Mouse (Mus musculus): ENCODE results near the gene Dusp12. TPM values are rescaled to one million over a fixed set of nuclear protein-coding genes. Genes with fewer than 3 reads are reported as not detected.

Dusp12 gene
- polyA plus RNA-seq, 1 experiment from 2014 or later = 23.8 TPM

DNA sequence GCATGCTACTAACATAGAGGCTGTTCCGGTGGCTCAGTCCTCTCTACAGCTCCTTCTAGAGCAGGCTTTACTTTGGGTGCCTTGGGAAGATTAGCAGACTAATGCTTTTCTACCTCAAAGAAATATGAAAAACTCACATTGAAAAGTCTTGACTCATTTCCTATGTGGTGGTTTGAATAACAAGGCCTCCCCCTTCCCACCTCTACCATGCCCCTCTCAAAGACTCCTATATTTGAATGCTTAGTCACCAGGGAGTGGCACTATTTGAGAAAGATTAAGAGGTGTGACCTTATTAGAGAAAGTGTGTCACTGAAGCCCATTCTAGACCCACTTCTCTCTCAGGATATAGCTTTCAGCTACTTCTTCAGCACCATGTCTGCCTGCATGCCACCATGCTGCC lies 55.6 kb downstream of the Dusp12 start:
- H3K36me3 ChIP-seq = peaks cover 42% of the 10 kb centered on the region
- H3K4me3 ChIP-seq (replicated peaks) = no peak overlapping the region
- DNase-seq = no peak
- 0 out of 2 replicates have a peak, but pooled peaks cover 3% of the 10 kb centered on the region for H3K4me1 ChIP-seq (replicated peaks)
- no peak for ATAC-seq (ENCODE audit: low read depth)
- 86% methylated on average over 1 of the region's 1 CpGs for WGBS (ENCODE audit: insufficient replicate concordance)
- H3K9me3 ChIP-seq (replicated peaks) = no peaks in the 10 kb centered on the region
- no peak overlapping the region for H3K27ac ChIP-seq
- no peak overlapping the region for H3K9ac ChIP-seq
- H3K4me2 ChIP-seq = no peak overlapping the region
- no peaks in the 10 kb centered on the region for H3K27me3 ChIP-seq

DNA sequence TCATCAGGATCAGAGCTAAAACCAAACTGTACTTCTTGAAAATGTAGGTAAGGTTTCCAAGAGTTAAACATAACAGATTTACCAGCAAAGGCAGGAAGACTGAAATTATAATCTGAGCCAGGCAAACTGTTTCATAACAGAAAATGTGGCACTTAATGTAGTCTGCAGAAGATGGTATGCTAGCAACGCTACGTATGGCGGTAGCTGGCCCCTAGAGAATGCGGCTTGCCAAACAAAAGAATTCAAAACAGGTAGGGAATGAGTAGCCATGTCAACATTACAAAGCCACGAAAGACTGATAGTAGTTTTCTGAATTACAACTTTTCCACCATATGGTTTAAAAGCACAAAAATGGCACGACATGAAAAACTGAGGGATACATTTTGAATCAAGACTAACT lies 56.0 kb downstream of the Dusp12 start:
- Histone ChIP-seq H3K36me3 (peaks cover 38% of the 10 kb centered on the region), H3K4me3 (replicated peaks) (no peak overlapping the region), H3K4me1 (replicated peaks) (0 out of 2 replicates have a peak, but pooled peaks cover 3% of the 10 kb centered on the region), H3K9me3 (replicated peaks) (no peaks in the 10 kb centered on the region), H3K9ac (no peak overlapping the region), H3K27me3 (no peaks in the 10 kb centered on the region), H3K27ac (no peak overlapping the region), H3K4me2 (no peak overlapping the region)
- no peak for DNase-seq
- WGBS (ENCODE audit: insufficient replicate concordance) = 89% methylated on average over 6 of the region's 6 CpGs
- no peak for ATAC-seq (ENCODE audit: low read depth)

Other genes with a start within 250 kb of the Dusp12 start
- gene Olfml2b, start 241.0 kb downstream of the Dusp12 start, polyA plus RNA-seq (2015; fragmentation: Nextera tagmentation; extraction: Ambion mirVana) = 1.3 and 1.8 TPM in 2 replicates
- 6.1 and 7.9 TPM in 2 replicates for gene Atf6, start 17.8 kb downstream of the Dusp12 start, polyA plus RNA-seq (2015; fragmentation: Nextera tagmentation; extraction: Ambion mirVana)
- gene Gm26620, start 475 bp downstream of the Dusp12 start, polyA plus RNA-seq (2015; fragmentation: Nextera tagmentation; extraction: Ambion mirVana) = 0.24 and 0.44 TPM in 2 replicates
- gene Fcrlb, start 27.4 kb upstream of the Dusp12 start, polyA plus RNA-seq (2015; fragmentation: Nextera tagmentation; extraction: Ambion mirVana) = not detected in 2 replicates
- gene Fcrla, start 42.0 kb upstream of the Dusp12 start, polyA plus RNA-seq (2015; fragmentation: Nextera tagmentation; extraction: Ambion mirVana) = 0.24 and 0.36 TPM in 2 replicates
- 2.5 and 3.0 TPM in 2 replicates for gene Fcgr2b, start 91.0 kb upstream of the Dusp12 start, polyA plus RNA-seq (2015; fragmentation: Nextera tagmentation; extraction: Ambion mirVana)
- gene Fcgr4, start 133.4 kb upstream of the Dusp12 start, polyA plus RNA-seq (2015; fragmentation: Nextera tagmentation; extraction: Ambion mirVana) = 2.0 and 2.4 TPM in 2 replicates
- 17.9 and 23.1 TPM in 2 replicates for gene Fcgr3, start 179.4 kb upstream of the Dusp12 start, polyA plus RNA-seq (2015; fragmentation: Nextera tagmentation; extraction: Ambion mirVana)
- 1.8 and 2.5 TPM in 2 replicates for gene Cfap126, start 228.4 kb upstream of the Dusp12 start, polyA plus RNA-seq (2015; fragmentation: Nextera tagmentation; extraction: Ambion mirVana)